Mouse (Mus musculus): ENCODE measurements around the gene Gm10197. TPM values are rescaled to one million over a fixed set of nuclear protein-coding genes. Genes with fewer than 3 reads are reported as not detected.
A peak's percentile ranks its signal among the peaks of the same experiment; 100 is the strongest.

The Gm10197 gene
- polyA plus RNA-seq, 1 experiment from 2014 or later: not detected

GRCm38 (mm10) chr19:53391787-53392186 is 20.2 kb upstream of the Gm10197 start:
- Histone ChIP-seq H3K4me3 (replicated peaks) (peak overlapping the region; percentile 99), H3K27ac (no peak overlapping the region), H3K27me3 (no peaks in the 10 kb centered on the region), H3K9me3 (replicated peaks) (no peaks in the 10 kb centered on the region), H3K36me3 (peaks cover 22% of the 10 kb centered on the region), H3K4me1 (peaks cover 28% of the 10 kb centered on the region), H3K9ac (peak overlapping the region; percentile 65; the same call in 1 of the 2 replicates), H3K4me2 (peak overlapping the region; percentile 64)
- no peak for ATAC-seq (replicated peaks; ENCODE audit: low FRiP score)
- 85% methylated on average over 5 of the region's 5 CpGs for WGBS

GRCm38 (mm10) chr19:53391386-53391785 is 19.8 kb upstream of the Gm10197 start:
- Histone ChIP-seq H3K36me3 (peaks cover 25% of the 10 kb centered on the region), H3K27ac (peak overlapping the region; percentile 87), H3K4me3 (replicated peaks) (peak overlapping the region; percentile 99), H3K4me1 (peaks cover 29% of the 10 kb centered on the region), H3K9ac (peak overlapping the region; percentile 65), H3K27me3 (no peaks in the 10 kb centered on the region), H3K9me3 (replicated peaks) (no peaks in the 10 kb centered on the region), H3K4me2 (peak overlapping the region; percentile 64)
- no peak for ATAC-seq (replicated peaks; ENCODE audit: low FRiP score)
- WGBS: 46% methylated on average over 8 of the region's 8 CpGs

GRCm38 (mm10) chr19:53390495-53391007 is 19.0 kb upstream of the Gm10197 start, which contains the start of gene Smndc1:
Gene Smndc1 (minus strand): TSS chr19:53390578.
- peak within 1 kb of the TSS; percentile 99 for H3K9ac ChIP-seq
- under 1% methylated on average over 47 of the region's 48 CpGs for WGBS
- peak; percentile 97 for ATAC-seq (replicated peaks; ENCODE audit: low FRiP score)
- H3K27me3 ChIP-seq: no peaks in the 10 kb centered on the region
- H3K9me3 ChIP-seq (replicated peaks): no peaks in the 10 kb centered on the region
- peak within 1 kb of the TSS; percentile 99 for H3K4me3 ChIP-seq (replicated peaks)
- H3K27ac ChIP-seq: peak within 1 kb of the TSS; percentile 98
- peaks cover 33% of the 10 kb centered on the region for H3K36me3 ChIP-seq
- peaks cover 36% of the 10 kb centered on the region for H3K4me1 ChIP-seq
- H3K4me2 ChIP-seq: peak within 1 kb of the TSS; percentile 64

GRCm38 (mm10) chr19:53389851-53390431 is 18.4 kb upstream of the Gm10197 start:
- Histone ChIP-seq H3K9ac (peak overlapping the region; percentile 99), H3K4me2 (peak overlapping the region; percentile 58), H3K27me3 (no peaks in the 10 kb centered on the region), H3K27ac (peak overlapping the region; percentile 98), H3K9me3 (replicated peaks) (no peaks in the 10 kb centered on the region), H3K4me3 (replicated peaks) (peak overlapping the region; percentile 99), H3K36me3 (peaks cover 33% of the 10 kb centered on the region), H3K4me1 (peaks cover 35% of the 10 kb centered on the region)
- ATAC-seq (replicated peaks; ENCODE audit: low FRiP score): peak; percentile 93
- under 1% methylated on average over 59 of the region's 59 CpGs for WGBS

GRCm38 (mm10) chr19:53389417-53389816 is 17.9 kb upstream of the Gm10197 start:
- no peak for ATAC-seq (replicated peaks; ENCODE audit: low FRiP score)
- H3K4me3 ChIP-seq (replicated peaks): peak overlapping the region; percentile 99
- H3K4me2 ChIP-seq: peak overlapping the region; percentile 58
- peaks cover 32% of the 10 kb centered on the region for H3K4me1 ChIP-seq
- WGBS: 6% methylated on average over 6 of the region's 6 CpGs
- H3K9ac ChIP-seq: peak overlapping the region; percentile 99
- H3K27ac ChIP-seq: peak overlapping the region; percentile 98
- no peaks in the 10 kb centered on the region for H3K9me3 ChIP-seq (replicated peaks)
- H3K36me3 ChIP-seq: peaks cover 37% of the 10 kb centered on the region
- no peaks in the 10 kb centered on the region for H3K27me3 ChIP-seq

GRCm38 (mm10) chr19:53383336-53383735 is 11.8 kb upstream of the Gm10197 start:
- Histone ChIP-seq H3K9ac (no peak overlapping the region), H3K4me1 (peaks cover 15% of the 10 kb centered on the region), H3K27me3 (no peaks in the 10 kb centered on the region), H3K27ac (no peak overlapping the region), H3K4me3 (replicated peaks) (no peak overlapping the region), H3K4me2 (no peak overlapping the region), H3K36me3 (peaks cover 83% of the 10 kb centered on the region), H3K9me3 (replicated peaks) (no peaks in the 10 kb centered on the region)
- ATAC-seq (replicated peaks; ENCODE audit: low FRiP score): no peak
- WGBS: 95% methylated on average over 15 of the region's 15 CpGs

- ATAC-seq (replicated peaks; ENCODE audit: low FRiP score): no peak
- WGBS: 91% methylated on average over 10 of the region's 10 CpGs
- H3K4me1 ChIP-seq: no peaks in the 10 kb centered on the region
- no peak overlapping the region for H3K4me2 ChIP-seq
- H3K27me3 ChIP-seq: no peaks in the 10 kb centered on the region
- peaks cover 79% of the 10 kb centered on the region for H3K36me3 ChIP-seq
- no peak overlapping the region for H3K4me3 ChIP-seq (replicated peaks)
- H3K9ac ChIP-seq: no peak overlapping the region
- H3K27ac ChIP-seq: no peak overlapping the region
- no peaks in the 10 kb centered on the region for H3K9me3 ChIP-seq (replicated peaks)
These were observed 6.9 kb upstream of the Gm10197 start for GRCm38 (mm10) chr19:53378421-53378820.

- Histone ChIP-seq H3K4me3 (replicated peaks) (no peak overlapping the region), H3K27ac (no peak overlapping the region), H3K9ac (no peak overlapping the region), H3K27me3 (no peaks in the 10 kb centered on the region), H3K9me3 (replicated peaks) (no peaks in the 10 kb centered on the region), H3K4me2 (no peak overlapping the region), H3K36me3 (peaks cover 73% of the 10 kb centered on the region), H3K4me1 (no peaks in the 10 kb centered on the region)
- no peak for ATAC-seq (replicated peaks; ENCODE audit: low FRiP score)
- WGBS: 85% methylated on average over 8 of the region's 8 CpGs
These were observed 6.1 kb upstream of the Gm10197 start for GRCm38 (mm10) chr19:53377652-53378051.

- H3K36me3 ChIP-seq: peaks cover 70% of the 10 kb centered on the region
These were observed 4.2 kb upstream of the Gm10197 start for GRCm38 (mm10) chr19:53375816-53376215.

GRCm38 (mm10) chr19:53375299-53375698 is 3.7 kb upstream of the Gm10197 start:
- peaks cover 8% of the 10 kb centered on the region; the same call in 1 of the 2 replicates for H3K4me1 ChIP-seq
- H3K9ac ChIP-seq: no peak overlapping the region
- no peaks in the 10 kb centered on the region for H3K9me3 ChIP-seq (replicated peaks)
- H3K27me3 ChIP-seq: no peaks in the 10 kb centered on the region
- 85% methylated on average over 6 of the region's 6 CpGs for WGBS
- H3K36me3 ChIP-seq: peaks cover 68% of the 10 kb centered on the region
- peak overlapping the region; percentile 67 for H3K27ac ChIP-seq
- no peak overlapping the region for H3K4me3 ChIP-seq (replicated peaks)
- no peak; the same call in 1 of the 2 replicates for ATAC-seq (replicated peaks; ENCODE audit: low FRiP score)
- no peak overlapping the region for H3K4me2 ChIP-seq

More at GRCm38 (mm10) chr19:53375816-53376215, 4.2 kb upstream of the Gm10197 start:
- 0 out of 2 replicates have a peak, but pooled peaks have one; percentile 65 for ATAC-seq (replicated peaks; ENCODE audit: low FRiP score)
- Histone ChIP-seq H3K4me2 (no peak overlapping the region), H3K27me3 (no peaks in the 10 kb centered on the region), H3K9me3 (replicated peaks) (no peaks in the 10 kb centered on the region), H3K4me3 (replicated peaks) (no peak overlapping the region), H3K9ac (no peak overlapping the region), H3K27ac (peak overlapping the region; percentile 67), H3K4me1 (0 out of 2 replicates have a peak, but pooled peaks cover 8% of the 10 kb centered on the region)
- WGBS: 82% methylated on average over 9 of the region's 9 CpGs

- H3K4me1 ChIP-seq: peaks cover 19% of the 10 kb centered on the region
- 92% methylated on average over 2 of the region's 2 CpGs for WGBS
- no peak for ATAC-seq (replicated peaks; ENCODE audit: low FRiP score)
- peaks cover 58% of the 10 kb centered on the region for H3K36me3 ChIP-seq
- no peaks in the 10 kb centered on the region for H3K27me3 ChIP-seq
- no peak overlapping the region for H3K9ac ChIP-seq
- no peaks in the 10 kb centered on the region for H3K9me3 ChIP-seq (replicated peaks)
- H3K4me2 ChIP-seq: no peak overlapping the region
- H3K27ac ChIP-seq: no peak overlapping the region
- H3K4me3 ChIP-seq (replicated peaks): no peak overlapping the region
These were observed 2.0 kb upstream of the Gm10197 start for GRCm38 (mm10) chr19:53373570-53373969.

GRCm38 (mm10) chr19:53370233-53370632 is 1.3 kb downstream of the Gm10197 start:
- Histone ChIP-seq H3K27ac (no peak overlapping the region), H3K9ac (no peak overlapping the region), H3K27me3 (no peaks in the 10 kb centered on the region), H3K9me3 (replicated peaks) (no peaks in the 10 kb centered on the region), H3K4me3 (replicated peaks) (no peak overlapping the region), H3K4me1 (peaks cover 28% of the 10 kb centered on the region), H3K4me2 (no peak overlapping the region), H3K36me3 (peaks cover 35% of the 10 kb centered on the region)
- no peak for ATAC-seq (replicated peaks; ENCODE audit: low FRiP score)
- 86% methylated on average over 15 of the region's 15 CpGs for WGBS
